Mouse (Mus musculus): ENCODE measurements around the gene Map7d3.

GRCm38 (mm10) chrX:56769838-56770237, 52.3 kb downstream of the Map7d3 start:
- TF ChIP-seq POLR2A (IDR thresholded peaks at IDR 0.05; ENCODE audit: low read depth, low read length) (no peak), CTCF (IDR thresholded peaks at IDR 0.05; ENCODE audit: extremely low read depth, insufficient read depth, insufficient read length, insufficient replicate concordance) (no peak)

Data from spleen, adult 2 months (tissue).